Mouse (Mus musculus): ENCODE measurements around the gene Eva1a.

Gene Eva1a

DNA sequence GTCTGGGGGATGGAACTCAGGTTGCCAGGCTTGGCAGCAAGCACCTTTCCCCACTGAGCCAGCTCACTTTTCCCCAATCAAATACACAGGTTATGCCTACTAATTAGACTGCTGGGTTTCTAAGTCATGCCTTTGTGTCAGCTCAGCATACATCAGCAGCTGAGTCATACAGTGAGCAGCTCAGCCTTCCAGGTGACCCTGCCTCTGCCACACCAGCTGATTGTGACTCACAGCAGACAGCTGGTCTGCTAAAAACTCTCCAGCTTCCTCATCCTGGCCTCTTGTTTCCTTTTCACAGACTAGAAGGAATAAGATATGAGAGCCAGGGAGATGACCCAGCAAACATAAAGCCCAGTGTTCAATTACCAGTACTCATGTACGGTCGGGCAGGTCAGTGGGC lies 84.3 kb downstream of the Eva1a start:
- peak; percentile 90 for DNase-seq (ENCODE audit: inconsistent ontology term)

DNA sequence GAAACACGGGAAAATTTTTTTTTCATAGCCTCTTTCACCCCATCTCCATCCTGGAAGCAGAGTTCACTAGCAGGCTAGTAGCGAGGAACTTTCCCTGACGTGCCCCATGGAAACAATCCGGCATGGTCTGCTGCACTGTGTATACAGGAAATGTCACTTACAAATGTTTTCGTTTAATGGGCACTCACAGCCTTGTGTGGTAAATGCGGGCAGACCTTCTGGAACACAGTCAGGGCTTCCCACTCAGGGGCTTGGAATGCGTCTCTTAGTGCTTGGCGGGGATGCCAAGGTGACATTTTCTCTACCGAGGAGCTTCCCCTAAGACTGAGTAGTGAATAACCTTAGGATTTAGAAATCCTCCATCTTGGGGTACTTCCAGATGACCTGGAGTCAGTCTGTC lies 87.0 kb downstream of the Eva1a start:
- peak; percentile 22 for DNase-seq (ENCODE audit: inconsistent ontology term)

DNA sequence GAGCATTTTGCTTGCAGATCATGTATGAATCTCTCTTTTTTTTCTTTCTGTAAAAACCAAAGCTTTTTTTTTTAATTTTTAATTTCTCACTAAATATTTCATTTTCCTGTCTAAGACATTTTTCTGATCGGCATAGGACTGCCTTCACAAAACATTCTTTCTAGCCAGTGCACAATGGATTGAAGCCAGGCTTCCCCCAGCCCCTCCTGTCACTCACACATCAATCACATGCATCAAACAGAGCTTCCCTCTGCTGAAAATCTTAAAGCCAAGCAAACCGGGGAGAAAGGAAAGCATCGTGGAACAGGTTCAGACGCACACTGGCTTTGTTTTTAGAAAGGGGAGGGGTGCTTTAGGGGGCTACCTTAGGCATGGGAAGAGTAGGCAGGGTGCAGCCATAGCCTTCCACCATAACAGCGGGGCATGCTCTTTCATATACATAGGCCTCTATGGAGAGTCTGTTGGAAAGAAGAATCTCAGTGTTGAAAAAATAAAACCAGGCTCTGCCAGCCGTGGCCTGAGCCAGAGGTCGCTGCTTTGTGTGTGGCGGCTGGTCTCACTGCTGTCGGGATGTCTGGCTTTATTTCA lies 88.9 kb downstream of the Eva1a start:
- no peak for DNase-seq (ENCODE audit: inconsistent ontology term)

DNA sequence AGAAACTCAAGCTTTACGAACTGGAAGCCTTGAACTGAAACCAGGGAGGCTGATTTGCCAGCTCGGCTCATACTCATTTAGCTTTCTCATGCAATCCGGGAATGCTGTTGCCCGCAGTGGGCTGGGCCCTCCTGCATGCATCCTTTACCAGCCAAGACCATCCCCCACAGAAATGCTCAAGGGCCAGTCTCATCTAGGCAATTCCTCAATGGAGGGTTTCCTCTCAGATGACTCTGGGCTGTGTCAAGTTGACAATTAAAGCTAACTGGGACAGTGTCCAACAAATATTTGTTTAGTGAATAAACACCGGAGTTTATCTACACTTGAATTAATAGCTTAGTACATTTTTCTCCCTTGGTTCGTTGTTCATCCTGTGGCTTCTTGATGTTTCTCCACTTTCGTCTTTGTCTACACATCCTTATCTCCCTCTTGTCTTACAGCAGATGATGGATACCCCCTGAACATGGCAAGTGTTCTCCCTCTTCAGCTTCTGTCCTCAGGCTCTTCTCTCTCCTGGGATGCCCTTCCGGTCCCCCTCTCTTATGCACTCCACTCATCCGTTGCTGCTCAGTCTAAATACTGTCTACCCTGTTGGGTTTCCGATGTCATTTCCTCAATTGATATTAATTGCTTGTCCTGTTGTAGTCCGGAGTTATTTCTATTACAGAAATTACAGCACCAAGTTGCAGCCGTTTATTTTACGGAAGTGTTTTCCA lies 92.2 kb downstream of the Eva1a start:
- DNase-seq (ENCODE audit: inconsistent ontology term), result peak; percentile 58

DNA sequence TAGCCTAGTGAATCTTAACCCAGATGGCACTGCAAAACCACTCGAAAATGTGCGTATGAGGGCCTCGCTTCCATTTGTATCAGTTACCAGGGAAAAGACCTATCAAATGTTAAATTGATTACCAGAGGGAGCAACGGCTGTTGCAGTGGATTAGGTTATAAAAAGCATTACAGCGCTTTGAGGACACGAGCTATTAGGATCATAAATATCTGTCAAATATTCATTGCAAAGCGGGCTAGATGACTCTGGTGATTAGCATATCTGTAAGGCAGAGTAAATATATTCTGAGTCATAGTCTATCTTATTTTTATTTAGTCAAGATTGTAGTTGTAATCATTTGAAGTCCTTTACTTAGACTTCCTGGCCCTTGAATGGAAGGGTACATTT lies 92.7 kb downstream of the Eva1a start:
- no peak for DNase-seq (ENCODE audit: inconsistent ontology term)

DNA sequence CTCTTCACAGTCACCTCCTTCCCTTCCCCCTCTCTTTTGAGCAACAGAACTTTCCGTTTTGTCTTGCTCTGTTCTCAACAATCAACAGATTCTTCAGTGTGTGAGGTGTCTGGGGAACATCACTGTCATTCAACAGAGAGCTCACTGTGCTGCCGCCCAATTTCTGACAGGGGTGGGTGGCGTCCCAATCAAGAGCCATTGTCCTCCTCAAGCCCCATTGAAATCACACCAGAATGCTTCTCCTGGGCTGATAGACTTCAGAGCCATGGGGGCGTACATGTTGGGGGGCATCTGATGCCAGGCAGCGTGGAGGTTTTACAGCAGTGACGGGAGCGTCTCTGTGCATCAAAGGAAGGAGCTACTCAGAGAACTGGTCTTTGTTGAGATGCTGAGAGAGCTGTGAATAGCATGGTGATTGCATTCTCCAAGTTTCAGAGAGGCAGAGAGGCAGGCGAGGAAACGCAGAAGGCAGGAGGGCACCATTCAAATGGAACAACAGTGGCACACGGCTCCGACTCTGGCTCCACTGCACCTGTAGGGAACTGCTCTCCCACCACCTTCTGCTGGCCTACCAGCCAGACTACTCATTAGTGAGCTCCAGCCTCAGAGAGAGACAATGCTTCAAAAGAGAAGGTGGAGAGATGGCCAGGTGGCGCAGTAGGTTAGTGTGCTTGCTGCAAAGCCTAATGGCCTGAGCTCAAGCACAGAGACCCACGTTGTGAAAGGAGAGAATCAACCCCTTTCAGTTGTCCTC lies 95.3 kb downstream of the Eva1a start:
- DNase-seq (ENCODE audit: inconsistent ontology term), result no peak

Data from Muller cell, postnatal 12 days (primary cell).